Comparison of ENCODE assay signal across 8 mouse cellular contexts in the genomic region with DNA sequence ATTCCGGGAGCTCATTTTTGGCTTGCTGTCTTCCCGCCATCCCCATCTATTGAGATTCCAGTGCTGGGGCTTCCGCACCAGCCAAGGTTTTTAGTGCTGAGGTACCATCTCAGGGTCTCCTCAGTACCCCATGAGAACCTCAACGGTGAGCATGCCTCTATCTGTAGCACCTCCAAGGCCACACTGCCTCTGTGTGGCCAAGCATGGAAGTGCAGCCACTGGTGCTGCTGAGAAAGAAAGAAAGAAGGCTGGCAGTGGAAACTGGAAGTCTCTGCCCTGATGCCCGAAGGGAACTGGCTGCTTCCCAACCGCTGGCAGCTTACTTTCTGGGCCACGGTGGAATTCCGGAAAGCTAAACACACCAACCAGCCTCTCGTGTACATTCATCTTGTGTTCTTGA.
DNase-seq lines count a peak whose midpoint lies in the region; ATAC-seq and TF ChIP-seq lines count a peak whose summit lies in the region.

No protein-coding gene starts in this region.

- H3K4me3 ChIP-seq in thymus, adult 2 months (ENCODE audit: control insufficient read depth, insufficient read depth, low read length), result no peak overlapping the region
- no peak overlapping the region for H3K4me3 ChIP-seq in cortical plate, adult 2 months (ENCODE audit: insufficient read depth, low read length)
- no peak overlapping the region for H3K4me3 ChIP-seq in midbrain, embryonic 14.5 days (replicated peaks; ENCODE audit: low read depth, low read length)

- H3K27me3 ChIP-seq in thymus, adult 2 months (ENCODE audit: control insufficient read depth, insufficient read depth, low read length), result no peaks in the 10 kb centered on the region
- no peaks in the 10 kb centered on the region for H3K27me3 ChIP-seq in midbrain, embryonic 14.5 days (ENCODE audit: control insufficient read depth, insufficient read depth, low read length)

- no peaks in the 10 kb centered on the region for H3K4me1 ChIP-seq in thymus, adult 2 months (replicated peaks; ENCODE audit: control insufficient read depth, insufficient read depth, low read length)
- no peaks in the 10 kb centered on the region for H3K4me1 ChIP-seq in cortical plate, adult 2 months (ENCODE audit: control insufficient read depth, insufficient read depth, low read length)
- H3K4me1 ChIP-seq in midbrain, embryonic 14.5 days (ENCODE audit: control insufficient read depth, insufficient read depth, low read length), result no peaks in the 10 kb centered on the region

- no peak for TF ChIP-seq POLR2A in thymus, adult 2 months (IDR thresholded peaks at IDR 0.05; ENCODE audit: control insufficient read depth, extremely low read depth, insufficient read depth, low read length, poor library complexity)
- no peak for TF ChIP-seq POLR2A in cortical plate, adult 2 months (IDR thresholded peaks at IDR 0.05; ENCODE audit: extremely low read depth, insufficient read depth, low read length)

- peak; percentile 63; the same call in 1 of the 2 replicates for TF ChIP-seq CTCF in thymus, adult 2 months (IDR thresholded peaks at IDR 0.05; ENCODE audit: borderline replicate concordance, control insufficient read depth, extremely low read depth, insufficient read depth, low read length, poor library complexity)
- peak; percentile 96 for TF ChIP-seq CTCF in cortical plate, adult 2 months (IDR thresholded peaks at IDR 0.05; ENCODE audit: extremely low read depth, insufficient read depth, low read length)

- peak; percentile 46; the same call in 1 of the 2 replicates for ATAC-seq in midbrain, embryonic 14.5 days (ENCODE audit: low FRiP score, low TSS enrichment)

- H3K4me2 ChIP-seq in midbrain, embryonic 14.5 days (ENCODE audit: low read length), result no peak overlapping the region

- intact Hi-C loops in left cerebral cortex, postnatal 14 days (cut with DNase I), result loop anchor here (5.0 kb wide), 1 partner anchor 70 kb away; no protein-coding TSS in a partner anchor

- DNase-seq in thymus, adult 2 months, result peak; percentile 30
- no peak for DNase-seq in thymus, adult 18-20 months
- DNase-seq in gastrocnemius, postnatal 10 days, result peak; percentile 73
- DNase-seq in kidney, adult 11 months, result peak; percentile 44
- peak; percentile 85 to 88 for DNase-seq in left cerebral cortex, postnatal 14 days (ENCODE audit: low spot score in 2 of 2)
- DNase-seq in midbrain, embryonic 14.5 days, result peak; percentile 81
- peak; percentile 41 for DNase-seq in telencephalon, adult 2 months (ENCODE audit: low read depth, low spot score)

- no peak overlapping the region for H3K9ac ChIP-seq in midbrain, embryonic 14.5 days (replicated peaks; ENCODE audit: low read length)

- WGBS in thymus, adult 2 months, result 44% methylated on average over 9 of the region's 9 CpGs
- WGBS in midbrain, embryonic 14.5 days, result 56% methylated on average over 9 of the region's 9 CpGs

- no peaks in the 10 kb centered on the region for H3K9me3 ChIP-seq in midbrain, embryonic 14.5 days (ENCODE audit: control insufficient read depth, low read length)

- no peak overlapping the region for H3K27ac ChIP-seq in thymus, adult 2 months (ENCODE audit: control insufficient read depth, insufficient read depth, low read length)
- no peak overlapping the region for H3K27ac ChIP-seq in cortical plate, adult 2 months (ENCODE audit: insufficient read depth, low read length)
- H3K27ac ChIP-seq in midbrain, embryonic 14.5 days (replicated peaks; ENCODE audit: low read depth, low read length), result no peak overlapping the region

- H3K36me3 ChIP-seq in thymus, adult 2 months (ENCODE audit: control insufficient read depth, insufficient read depth, low read length), result no peaks in the 10 kb centered on the region
- no peaks in the 10 kb centered on the region for H3K36me3 ChIP-seq in midbrain, embryonic 14.5 days (ENCODE audit: control insufficient read depth, insufficient read depth, low read length)

Comparison
In these comparisons a context has a peak if more than half of its experiments do, and no peak if none do; other contexts are left out.
1. DNase-seq: peak in thymus, adult 2 months (single experiment), gastrocnemius, postnatal 10 days (single experiment), kidney, adult 11 months (single experiment), left cerebral cortex, postnatal 14 days (2 of 2), midbrain, embryonic 14.5 days (single experiment) and telencephalon, adult 2 months (single experiment); none in thymus, adult 18-20 months (0 of 2).